Mouse (Mus musculus) cerebellum, adult 18-20 months (tissue): ENCODE results near the gene Arpc4.
A peak's percentile ranks its signal among the peaks of the same experiment; 100 is the strongest.

Experiments used
- DNase-seq, 2 experiments: peaks; one replicate each; pipeline ENCODE4 v3.0.0; 2021

Gene Arpc4

GRCm38 (mm10) chr6:113366639-113367038 lies 11.3 kb upstream of the Arpc4 start:
- no peak for DNase-seq

DNA sequence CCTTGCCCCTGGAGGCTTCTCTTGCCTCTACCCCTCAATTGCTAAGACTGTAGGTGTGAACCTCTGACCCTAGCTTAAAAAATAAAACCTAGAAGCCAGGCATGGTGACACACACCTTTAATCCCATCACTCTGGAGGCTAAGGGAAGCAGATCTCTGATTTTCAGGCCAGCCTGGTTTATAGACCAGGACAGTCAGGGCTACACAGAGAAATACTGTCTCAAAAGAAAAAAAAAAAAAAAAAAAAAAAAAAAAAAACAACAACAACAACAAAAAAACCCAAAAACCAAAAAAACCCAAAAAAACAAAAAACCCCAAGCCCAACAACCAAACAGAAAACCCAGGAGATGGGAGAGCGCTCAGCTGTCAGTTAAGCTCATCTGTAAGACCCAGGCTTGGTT lies 10.3 kb upstream of the Arpc4 start:
- no peak for DNase-seq

DNA sequence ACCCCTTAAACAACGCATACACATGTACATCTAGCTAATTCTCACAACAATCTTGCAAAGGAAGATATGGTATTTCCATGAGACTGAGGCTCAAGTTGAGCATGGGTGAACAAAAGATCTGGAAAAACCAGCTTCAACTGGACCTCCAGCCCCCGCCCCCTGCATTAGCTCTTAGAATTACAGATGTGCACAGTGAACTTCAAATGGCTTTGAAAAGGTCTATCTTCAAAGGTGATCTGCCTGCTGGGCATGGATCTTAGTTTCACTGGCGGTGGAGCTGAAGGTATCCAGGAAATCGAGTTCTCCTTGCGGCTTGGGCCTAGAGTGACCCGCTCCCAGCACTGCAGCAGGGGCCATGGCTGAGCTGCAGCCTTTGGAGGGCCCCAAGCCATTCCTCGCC lies 9.8 kb upstream of the Arpc4 start:
- no peak for DNase-seq

DNA sequence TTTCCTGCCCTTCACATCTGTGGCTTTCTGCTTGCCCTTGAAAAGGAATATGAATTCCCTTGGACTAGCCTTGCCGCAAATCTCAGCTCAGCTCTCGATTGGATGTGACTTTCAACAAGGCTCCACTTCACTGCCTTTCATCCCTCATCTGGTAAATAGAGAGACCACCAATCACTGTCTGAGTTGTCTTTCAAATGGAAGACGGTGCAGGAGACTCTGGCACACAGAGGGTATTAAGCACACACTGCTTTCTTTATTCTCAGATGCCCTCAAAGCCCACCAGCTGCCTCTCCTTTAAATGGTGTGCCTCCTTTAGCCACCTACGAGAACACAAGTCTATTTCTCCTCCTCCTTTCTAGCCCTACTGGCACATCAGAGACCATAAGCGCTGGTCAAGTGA lies 9.3 kb upstream of the Arpc4 start:
- DNase-seq = no peak

DNA sequence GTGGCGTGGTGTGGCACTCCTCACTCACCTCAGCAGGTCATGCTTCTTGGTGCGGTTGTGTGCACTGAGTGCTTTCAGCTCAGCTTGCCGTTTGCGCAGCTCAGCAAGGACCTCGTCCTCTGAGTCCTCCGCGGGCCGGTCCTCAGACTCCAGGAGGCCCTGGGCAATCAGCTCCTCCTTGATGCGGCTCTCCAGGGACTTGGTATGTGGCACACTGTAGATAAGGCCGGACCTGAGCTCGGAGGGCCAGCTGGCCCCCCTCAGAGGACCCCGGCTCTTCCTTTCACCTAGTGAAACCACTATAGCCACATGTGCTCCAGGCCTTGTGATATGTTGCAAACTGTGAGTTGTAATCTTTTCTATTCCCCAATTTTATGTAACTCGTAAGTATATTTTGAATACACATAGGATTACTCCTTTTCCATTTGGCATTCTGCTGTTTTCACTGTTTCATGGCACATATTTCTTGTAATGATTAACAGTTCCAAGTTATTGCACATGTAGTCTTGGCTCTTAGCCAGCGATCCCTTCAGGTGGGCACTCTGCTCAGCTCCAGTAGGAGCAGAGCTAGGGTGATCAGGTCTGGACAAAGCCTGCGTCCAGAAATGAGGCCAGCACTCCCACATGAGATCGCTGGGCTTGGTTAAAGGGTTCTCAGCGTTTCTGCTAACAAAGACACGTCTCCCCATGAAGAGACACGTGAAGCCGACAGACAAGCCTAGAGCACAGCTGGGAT lies 7.6 kb upstream of the Arpc4 start:
- DNase-seq = no peak

- no peak for DNase-seq
Measured at GRCm38 (mm10) chr6:113373491-113373890, 4.4 kb upstream of the Arpc4 start.

DNA sequence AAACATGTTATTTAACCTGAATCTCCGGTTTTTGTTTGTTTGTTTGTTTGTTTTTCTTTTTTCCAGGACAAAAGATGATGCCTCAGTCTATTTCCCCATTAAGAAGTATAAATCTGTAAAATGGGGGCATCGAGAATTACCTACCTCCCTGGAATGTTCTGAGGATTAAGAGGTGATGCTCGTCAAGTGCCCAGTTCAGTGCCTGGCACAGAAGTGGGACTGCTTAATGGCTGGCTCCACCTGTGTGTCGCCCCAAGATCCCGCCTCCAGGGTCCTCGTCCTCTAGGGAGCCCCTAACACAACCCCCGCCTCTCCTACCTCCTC lies 781 bp upstream of the Arpc4 start:
- DNase-seq = no peak

DNA sequence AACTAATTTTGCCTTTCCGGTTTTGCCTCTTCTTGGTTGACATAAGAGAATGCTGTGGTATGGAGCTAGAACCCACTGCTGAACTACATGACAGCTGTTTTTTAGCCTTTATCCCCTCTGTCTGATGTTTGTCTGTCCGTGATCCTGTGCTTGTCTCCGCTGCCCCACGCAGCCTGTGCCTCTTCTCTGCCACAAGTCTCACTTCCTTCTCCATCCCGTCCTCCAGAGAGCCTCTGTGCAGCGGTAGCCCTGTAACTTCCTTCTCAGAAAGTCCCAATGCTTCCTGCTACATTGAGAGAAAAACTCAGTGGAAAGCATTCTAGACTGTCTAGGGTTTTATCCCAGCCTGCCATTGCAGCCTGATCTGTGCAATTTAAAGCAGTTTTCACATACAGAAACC lies 1.3 kb downstream of the Arpc4 start:
- DNase-seq = no peak

DNA sequence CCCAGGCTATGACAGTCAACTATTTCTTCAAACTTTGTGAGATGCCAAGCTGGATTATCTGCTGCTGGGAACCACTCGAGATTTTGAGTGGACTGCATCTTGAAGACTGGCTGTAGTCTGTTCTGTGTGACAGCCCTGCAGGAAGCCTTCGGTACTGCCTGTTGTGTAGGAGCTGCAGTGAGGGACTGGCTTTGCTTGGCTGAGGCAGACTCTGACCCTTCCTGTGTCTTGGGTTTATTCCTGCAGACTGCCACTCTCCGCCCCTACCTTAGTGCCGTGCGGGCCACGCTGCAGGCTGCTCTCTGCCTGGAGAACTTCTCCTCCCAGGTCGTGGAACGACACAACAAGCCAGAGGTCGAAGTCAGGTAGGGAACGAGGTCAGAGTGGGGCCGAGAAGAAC lies 2.6 kb downstream of the Arpc4 start:
- DNase-seq = no peak

DNA sequence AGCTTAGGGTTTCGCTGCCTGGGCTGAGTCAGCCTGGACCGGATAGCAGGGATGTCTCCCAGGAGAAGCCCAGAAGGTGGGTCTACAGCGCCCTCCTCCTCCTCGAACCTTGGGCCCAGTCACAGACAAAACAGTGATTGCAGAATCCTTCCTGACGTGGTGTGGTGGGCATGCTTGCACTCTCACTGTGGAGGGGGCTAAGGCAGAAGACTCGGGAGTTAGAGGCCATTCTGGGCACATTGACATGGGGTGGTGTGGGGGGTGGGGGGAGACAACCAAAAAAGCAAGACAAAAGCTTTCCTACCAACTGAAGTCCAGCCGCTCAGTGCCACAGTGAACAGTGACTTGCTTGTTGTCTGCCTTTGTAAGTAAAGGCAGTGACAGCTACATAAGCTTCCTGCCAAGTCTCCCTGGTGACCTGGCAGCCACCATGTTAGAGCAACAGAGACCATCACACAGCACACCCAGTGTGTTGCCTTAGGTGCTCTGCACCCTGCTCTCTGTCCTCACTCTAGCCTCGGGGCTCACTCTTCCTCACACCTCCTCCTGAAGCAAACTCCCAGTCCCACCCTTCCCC lies 6.5 kb downstream of the Arpc4 start:
- DNase-seq = peak in 1 of 2 experiments; percentile 18

- no peak for DNase-seq
Measured at GRCm38 (mm10) chr6:113385160-113385714, 7.3 kb downstream of the Arpc4 start.

DNA sequence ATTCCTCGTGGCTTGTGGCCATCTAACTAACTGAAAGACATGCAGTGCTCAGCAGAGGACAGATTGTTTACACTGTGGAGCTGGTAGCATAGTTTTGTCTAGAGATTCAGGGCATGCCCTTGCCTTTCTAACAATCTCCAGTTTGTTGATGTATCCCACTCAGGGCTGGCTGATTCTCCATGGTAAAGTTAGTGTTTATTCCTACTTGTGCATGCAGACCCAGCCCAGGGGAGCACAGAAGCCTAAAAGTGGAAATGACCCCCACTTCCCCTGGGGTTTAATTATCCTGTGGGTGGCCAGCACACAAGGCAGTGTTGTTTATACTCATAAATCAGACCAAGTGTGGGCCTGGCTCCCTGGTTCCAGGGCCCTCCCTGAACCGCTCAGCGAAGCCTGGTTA lies 8.1 kb downstream of the Arpc4 start:
- no peak for DNase-seq

GRCm38 (mm10) chr6:113388960-113389359 lies 11.0 kb downstream of the Arpc4 start, which contains the start of gene Ttll3:
Gene Ttll3 (plus strand): TSS chr6:113389260.
- DNase-seq = no peak

DNA sequence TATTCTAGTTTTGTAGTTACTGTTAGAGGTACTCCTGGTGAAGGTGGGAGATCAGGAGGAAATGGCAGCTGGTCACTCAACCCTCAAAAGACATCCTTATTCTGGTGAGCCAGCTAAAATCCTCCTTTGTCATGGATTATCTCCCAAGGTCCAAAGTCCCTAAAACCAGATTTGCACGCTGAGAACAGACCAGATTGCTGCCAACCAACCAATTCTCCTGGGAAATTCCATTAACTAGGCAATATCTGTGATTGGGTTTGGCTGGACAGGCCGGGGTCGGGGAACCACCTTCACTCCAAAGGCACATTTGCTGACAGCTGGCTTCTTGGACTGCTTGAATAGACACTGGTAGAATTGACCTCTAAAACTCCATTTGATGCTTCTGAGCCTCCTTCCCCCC lies 12.8 kb downstream of the Arpc4 start:
- DNase-seq = no peak

- DNase-seq = no peak
Measured at GRCm38 (mm10) chr6:113392015-113392386, 14.1 kb downstream of the Arpc4 start.

GRCm38 (mm10) chr6:113392387-113393071 lies 14.6 kb downstream of the Arpc4 start:
- DNase-seq = peak; percentile 59 to 60

GRCm38 (mm10) chr6:113393951-113394350 lies 16.0 kb downstream of the Arpc4 start:
- DNase-seq = no peak

- no peak for DNase-seq
Measured at GRCm38 (mm10) chr6:113394811-113395210, 16.9 kb downstream of the Arpc4 start.

GRCm38 (mm10) chr6:113395501-113395900 lies 17.6 kb downstream of the Arpc4 start:
- no peak for DNase-seq

DNA sequence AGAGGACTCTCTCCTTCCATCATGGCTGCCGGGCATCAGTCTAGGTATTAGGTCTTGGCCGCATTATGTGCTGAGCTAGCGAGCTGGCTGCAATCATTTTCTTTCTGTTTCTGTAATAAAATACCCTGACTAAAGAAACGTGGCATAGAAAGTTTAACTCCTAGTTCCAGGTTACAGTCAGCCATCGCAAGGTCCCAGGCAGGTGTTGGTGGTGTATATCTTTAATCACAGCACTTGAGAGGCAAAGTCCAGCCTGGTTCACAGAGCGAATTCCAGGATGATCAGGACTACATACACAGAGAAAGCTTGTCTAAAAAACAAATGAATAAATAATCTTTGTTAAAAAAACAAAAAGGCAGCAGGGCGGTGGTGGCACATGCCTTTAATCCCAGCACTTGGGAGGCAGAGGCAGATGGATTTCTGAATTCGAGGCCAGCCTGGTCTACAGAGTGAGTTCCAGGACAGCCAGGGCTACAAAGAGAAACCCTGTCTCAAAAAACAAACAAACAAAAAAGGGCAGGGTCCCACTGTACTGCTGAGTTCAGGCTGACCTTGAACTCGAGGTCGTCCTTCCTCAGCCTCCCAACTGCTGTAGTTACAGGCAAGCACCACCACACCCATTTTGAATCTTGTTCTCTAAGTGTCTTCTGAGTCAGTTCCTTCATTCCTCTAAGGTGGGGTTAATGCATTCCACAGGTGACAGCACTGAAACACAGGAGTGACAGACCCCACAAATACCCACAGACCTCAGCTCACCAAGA lies 18.5 kb downstream of the Arpc4 start:
- DNase-seq = no peak

DNA sequence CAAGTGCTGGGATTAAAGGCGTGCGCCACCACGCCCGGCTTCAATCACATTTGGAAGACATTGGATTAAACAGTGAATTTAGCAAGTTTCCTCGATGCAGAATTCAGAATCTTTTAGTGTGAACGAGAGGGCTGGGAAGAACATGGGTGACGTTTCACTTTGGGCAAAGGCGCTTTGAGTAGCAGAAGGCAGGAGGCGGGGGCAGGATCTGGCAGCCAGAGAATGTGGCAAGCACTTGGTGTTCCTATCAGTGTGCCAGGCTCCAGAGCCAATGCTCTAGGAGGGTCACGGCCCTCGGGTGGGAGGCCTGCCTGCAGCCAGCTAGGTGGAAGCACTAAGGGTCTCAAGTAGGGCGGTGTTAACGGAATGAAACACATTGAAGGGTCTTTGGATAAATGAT lies 24.2 kb downstream of the Arpc4 start:
- DNase-seq = no peak

GRCm38 (mm10) chr6:113404649-113405448 lies 26.9 kb downstream of the Arpc4 start:
- no peak for DNase-seq

GRCm38 (mm10) chr6:113405483-113405882 lies 27.6 kb downstream of the Arpc4 start:
- DNase-seq = no peak
